Mouse (Mus musculus) mouse embryonic stem cell (cell line): ENCODE results near the gene Vmn1r17.
"Not testable (repeated sequence)": the region's sequence is repeated elsewhere in the genome, so short reads cannot be mapped to it uniquely, and the experiment has no call there.

Experiments
- in situ Hi-C, 2 experiments: fragments of 300-500 bp; cut with MboI; formaldehyde crosslinking; loops; 1 replicate in 1 of 2; 3 replicates in 1 of 2; pipeline ENCODE4 v1.14.3; 2019 to 2020; ENCODE audit warnings: low sequenced_read_pairs in 2 of 2, low pct_unique_long_range_greater_than_20kb in 1 of 2, mixed read lengths in 1 of 2; ENCODE audit not compliant: unreplicated experiment in 1 of 2

The Vmn1r17 gene

GRCm38 (mm10) chr6:57363627-57364026 lies at the start of gene Vmn1r17:
Vmn1r17 (minus strand) TSS chr6:57363727.
- in situ Hi-C loops, result no loop called here

- in situ Hi-C loops, result not testable (repeated sequence)
These were observed 40.0 kb upstream of the Vmn1r17 start, which contains the start of gene Vmn1r19 for GRCm38 (mm10) chr6:57403480-57403879. Vmn1r19 (plus strand) TSS chr6:57403780.

DNA sequence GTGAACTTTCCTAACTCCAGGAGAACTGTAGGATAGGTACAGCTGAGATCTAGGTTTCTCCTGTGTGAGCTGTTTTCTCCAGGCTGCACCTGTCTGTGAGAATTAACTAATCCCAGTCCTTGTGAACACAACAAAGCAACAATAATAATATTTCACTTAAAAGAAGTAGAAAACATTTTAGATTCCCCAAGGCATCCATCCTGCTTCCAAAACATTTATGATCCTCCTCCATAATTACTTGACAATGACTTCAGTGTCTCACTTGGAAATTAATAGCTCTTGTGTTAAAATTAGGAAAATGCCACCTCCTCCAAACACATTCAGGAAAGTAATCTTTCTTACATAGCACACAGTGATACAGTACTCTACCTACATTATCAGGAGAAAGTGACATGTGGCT lies 32.2 kb upstream of the Vmn1r17 start, which contains the start of gene Vmn1r18:
Vmn1r18 (minus strand) TSS at position 101 of the 400 bp plus-strand sequence.
- in situ Hi-C loops, result no loop called here

- in situ Hi-C loops, result no loop called here
These were observed 4.0 kb upstream of the Vmn1r17 start for GRCm38 (mm10) chr6:57367496-57367895.

- in situ Hi-C loops, result not testable (repeated sequence)
These were observed 2.3 kb upstream of the Vmn1r17 start for GRCm38 (mm10) chr6:57365866-57366265.

DNA sequence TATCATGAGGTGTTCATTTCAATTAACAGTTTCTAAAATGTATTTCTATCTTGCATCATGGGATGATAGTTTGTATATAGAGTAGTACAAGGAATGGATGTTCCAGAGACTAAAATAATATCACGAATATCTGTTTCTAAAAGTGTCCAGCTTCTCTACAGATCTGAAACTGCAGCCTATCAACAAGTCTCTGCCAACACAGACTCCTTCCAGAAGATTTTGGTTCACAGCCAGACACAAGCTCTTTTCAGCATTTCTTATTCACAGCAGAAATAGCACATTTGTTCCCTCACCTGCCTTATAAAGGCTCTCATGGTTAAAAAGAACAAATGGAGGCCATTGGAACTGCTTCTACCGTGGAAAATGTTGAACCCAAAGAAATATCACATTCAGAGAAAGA lies 6.7 kb downstream of the Vmn1r17 start:
- in situ Hi-C loops, result no loop called here

- in situ Hi-C loops, result no loop called here
These were observed 34.1 kb downstream of the Vmn1r17 start, which contains the start of gene Vmn1r16 for GRCm38 (mm10) chr6:57329394-57329793. Vmn1r16 (minus strand) TSS chr6:57329494.

- in situ Hi-C loops, result no loop called here
These were observed 37.4 kb downstream of the Vmn1r17 start for GRCm38 (mm10) chr6:57326176-57326575.
